Mouse (Mus musculus) heart, adult 2 months (tissue): ENCODE measurements at regions not wholly inside any gene's neighbourhood (a gene's known extent, or its start where the extent isn't known, plus 50 kb on each side); places are given as distances from the start of the nearest gene placed in this dataset.

Experiments
- CTCF ChIP-seq: fragments of 200-600 bp; IDR thresholded peaks from 2 replicates; pipeline ENCODE4 v1.8.1; 2022; ENCODE audit warnings: antibody characterized with exemption, mild to moderate bottlenecking, moderate library complexity
- EP300 ChIP-seq: fragments of 200-500 bp; IDR thresholded peaks from 2 replicates; pipeline ENCODE4 v1.6.1; 2011; ENCODE audit warnings: low read depth, low read length, control low read depth; ENCODE audit not compliant: insufficient read depth
- POLR2A ChIP-seq: fragments of 200-500 bp; IDR thresholded peaks from 2 replicates; pipeline ENCODE4 v1.6.1; 2011; ENCODE audit warnings: mild to moderate bottlenecking, low read depth, low read length, control low read depth; ENCODE audit not compliant: insufficient read depth

GRCm38 (mm10) chr13:60264504-60264903 lies 87.3 kb upstream of the Gas1 start:
- TF ChIP-seq POLR2A (no peak), CTCF (peak; percentile 27), EP300 (no peak)
